Mouse (Mus musculus) stomach, postnatal 0 days (tissue): ENCODE measurements around the gene Spem1. TPM values are rescaled to one million over a fixed set of nuclear protein-coding genes. Genes with fewer than 3 reads are reported as not detected.

Source experiments
- ATAC-seq: fragments of 200-750 bp; cut with Nextera tagmentation; 2 replicates; pipeline ENCODE4 v1.8.0; 2017; ENCODE audit not compliant: low FRiP score, low TSS enrichment
- DNase-seq: peaks from one replicate; pipeline ENCODE4 v3.0.0-alpha.2; 2016; ENCODE audit warnings: low spot score
- H3K27ac ChIP-seq: fragments of 300-500 bp; sonication (generic); replicated peaks from 2 replicates; pipeline ENCODE4 v1.5.1; 2014; ENCODE audit warnings: mild to moderate bottlenecking, control low read depth
- H3K27me3 ChIP-seq: fragments of 300-500 bp; sonication (generic); 2 replicates; pipeline ENCODE4 v1.6.1; 2014; ENCODE audit warnings: low read length; ENCODE audit not compliant: control insufficient read depth, insufficient read depth
- H3K36me3 ChIP-seq: fragments of 300-500 bp; sonication (generic); 2 replicates; pipeline ENCODE4 v1.6.1; 2014; ENCODE audit warnings: low read length, mixed read lengths; ENCODE audit not compliant: control insufficient read depth, insufficient read depth
- H3K4me1 ChIP-seq: fragments of 300-500 bp; sonication (generic); replicated peaks from 2 replicates; pipeline ENCODE4 v1.6.1; 2014; ENCODE audit warnings: antibody characterized with exemption; ENCODE audit not compliant: control insufficient read depth, insufficient read depth
- H3K4me2 ChIP-seq: fragments of 300-500 bp; sonication (generic); replicated peaks from 2 replicates; pipeline ENCODE4 v1.6.1; 2014; ENCODE audit warnings: low read depth, mild to moderate bottlenecking, control low read depth, moderate library complexity
- H3K4me3 ChIP-seq: fragments of 300-500 bp; sonication (generic); 2 replicates; pipeline ENCODE4 v1.5.1; 2014; ENCODE audit warnings: low read depth, low read length, control low read depth
- H3K9ac ChIP-seq: fragments of 300-500 bp; sonication (generic); 2 replicates; pipeline ENCODE4 v1.6.1; 2014; ENCODE audit warnings: mild to moderate bottlenecking, low read length, control low read depth, mixed read lengths
- H3K9me3 ChIP-seq: fragments of 300-500 bp; sonication (generic); 2 replicates; pipeline ENCODE4 v1.6.1; 2016; ENCODE audit warnings: low read length; ENCODE audit not compliant: control insufficient read depth
- CTCF ChIP-seq: IDR thresholded peaks from 2 replicates; pipeline ENCODE4 v1.5.1; 2016; ENCODE audit warnings: antibody characterized with exemption, low read depth, mild to moderate bottlenecking, moderate library complexity
- EP300 ChIP-seq: optimal IDR thresholded peaks from 2 replicates; pipeline ENCODE3; 2016; ENCODE audit warnings: antibody characterized with exemption
- whole genome bisulfite sequencing: fragments of 180-500 bp; shearing (Covaris S2); extraction: QIAGEN DNeasy Blood & Tissue Kit; methylation state at CpG from one replicate; pipeline ENCODE4 v1.1.7; 2014; 5-methylcytosine and 5-hydroxymethylcytosine counted together
- polyA plus RNA-seq: library from polyadenylated mRNA; unstranded; fragments of >200 nt; fragmentation: Nextera tagmentation; extraction: Ambion mirVana; gene quantifications from 2 replicates; pipeline ENCODE4 v1.2.1, GENCODE M21; 2015

Gene Spem1
- polyA plus RNA-seq, 1 experiment from 2014 or later, result not detected

- WGBS, result 81% methylated on average over 12 of the region's 12 CpGs
- TF ChIP-seq CTCF (no peak), EP300 (no peak)
- Histone ChIP-seq H3K4me1 (no peaks in the 10 kb centered on the region), H3K27ac (no peak overlapping the region), H3K36me3 (no peaks in the 10 kb centered on the region), H3K27me3 (no peaks in the 10 kb centered on the region), H3K9me3 (no peaks in the 10 kb centered on the region), H3K4me3 (no peak overlapping the region), H3K9ac (no peak overlapping the region), H3K4me2 (no peak overlapping the region)
- ATAC-seq (peak; percentile 38; the same call in 1 of the 2 replicates), DNase-seq (no peak)
Measured at GRCm38 (mm10) chr11:69816520-69816919, 5.5 kb downstream of the Spem1 start.

GRCm38 (mm10) chr11:69815155-69815554 lies 6.8 kb downstream of the Spem1 start, which contains the start of gene Gm39566:
Gene Gm39566 (minus strand): TSS chr11:69815298.
- no peak within 1 kb of the TSS for H3K4me2 ChIP-seq
- H3K9ac ChIP-seq, result no peak within 1 kb of the TSS
- TF ChIP-seq CTCF, result peak; percentile 17; the same call in 1 of the 2 replicates
- no peak for TF ChIP-seq EP300
- H3K27ac ChIP-seq, result no peak within 1 kb of the TSS
- WGBS, result 48% methylated on average over 10 of the region's 10 CpGs
- DNase-seq, result no peak
- H3K36me3 ChIP-seq, result no peaks in the 10 kb centered on the region
- no peaks in the 10 kb centered on the region for H3K27me3 ChIP-seq
- no peak for ATAC-seq
- no peaks in the 10 kb centered on the region for H3K9me3 ChIP-seq
- H3K4me1 ChIP-seq, result no peaks in the 10 kb centered on the region
- H3K4me3 ChIP-seq, result no peak within 1 kb of the TSS

GRCm38 (mm10) chr11:69810280-69810679 lies 11.7 kb downstream of the Spem1 start:
- Histone ChIP-seq H3K4me2 (no peak overlapping the region), H3K4me1 (no peaks in the 10 kb centered on the region), H3K36me3 (no peaks in the 10 kb centered on the region), H3K27ac (no peak overlapping the region), H3K9me3 (no peaks in the 10 kb centered on the region), H3K4me3 (no peak overlapping the region), H3K9ac (no peak overlapping the region), H3K27me3 (no peaks in the 10 kb centered on the region)
- ATAC-seq, result no peak
- no peak for DNase-seq
- TF ChIP-seq EP300 (no peak), CTCF (0 out of 2 replicates have a peak, but pooled peaks have one; percentile 9)

- Histone ChIP-seq H3K36me3 (no peaks in the 10 kb centered on the region), H3K9ac (no peak overlapping the region), H3K9me3 (no peaks in the 10 kb centered on the region), H3K27me3 (no peaks in the 10 kb centered on the region), H3K4me2 (no peak overlapping the region), H3K4me3 (no peak overlapping the region), H3K4me1 (no peaks in the 10 kb centered on the region), H3K27ac (no peak overlapping the region)
- no peak for ATAC-seq
- no peak for TF ChIP-seq CTCF
- TF ChIP-seq EP300, result no peak
- no peak for DNase-seq
- 65% methylated on average over 2 of the region's 2 CpGs for WGBS
Measured at GRCm38 (mm10) chr11:69807641-69808040, 14.3 kb downstream of the Spem1 start.

GRCm38 (mm10) chr11:69806378-69806777 lies 15.6 kb downstream of the Spem1 start:
- Histone ChIP-seq H3K27ac (no peak overlapping the region), H3K4me2 (no peak overlapping the region), H3K4me1 (no peaks in the 10 kb centered on the region; the same call in 1 of the 2 replicates), H3K9me3 (no peaks in the 10 kb centered on the region), H3K9ac (no peak overlapping the region), H3K36me3 (no peaks in the 10 kb centered on the region), H3K27me3 (no peaks in the 10 kb centered on the region), H3K4me3 (no peak overlapping the region)
- ATAC-seq (no peak), DNase-seq (no peak)
- no peak for TF ChIP-seq EP300
- TF ChIP-seq CTCF, result peak; percentile 43
- 73% methylated on average over 4 of the region's 4 CpGs for WGBS

- Histone ChIP-seq H3K9ac (peak within 1 kb of the TSS; percentile 67), H3K27ac (peak within 1 kb of the TSS; percentile 78)
- DNase-seq, result peak; percentile 87
Measured at GRCm38 (mm10) chr11:69804972-69805909, 16.7 kb downstream of the Spem1 start, which contains the start of gene Tmem102. Gene Tmem102 (minus strand): TSS chr11:69805624.

More at GRCm38 (mm10) chr11:69804972-69805909, 16.7 kb downstream of the Spem1 start, which contains the start of gene Tmem102:
- TF ChIP-seq EP300 (no peak), CTCF (0 out of 2 replicates have a peak, but pooled peaks have one; percentile 9)
- WGBS, result 19% methylated on average over 29 of the region's 29 CpGs
- peak; percentile 73 for ATAC-seq
- peaks cover 4% of the 10 kb centered on the region for H3K4me1 ChIP-seq
- H3K9me3 ChIP-seq, result no peaks in the 10 kb centered on the region
- H3K4me2 ChIP-seq, result peak within 1 kb of the TSS; percentile 73
- H3K27me3 ChIP-seq, result no peaks in the 10 kb centered on the region
- peak within 1 kb of the TSS; percentile 55 for H3K4me3 ChIP-seq
- H3K36me3 ChIP-seq, result no peaks in the 10 kb centered on the region
